Mouse (Mus musculus) ES-E14 (cell line): Measurements from ENCODE around the gene Ptges3l. TPM values are rescaled to one million over a fixed set of nuclear protein-coding genes. Genes with fewer than 3 reads are reported as not detected.
"Not testable (repeated sequence)": the region's sequence is repeated elsewhere in the genome, so short reads cannot be mapped to it uniquely, and the experiment has no call there.

Source experiments
- DNase-seq: peaks from one replicate; pipeline ENCODE4 v3.0.0-alpha.2; 2013; ENCODE audit warnings: low read depth, low spot score
- H3K27ac ChIP-seq: 2 replicates; pipeline ENCODE4 v1.5.1; 2012; ENCODE audit warnings: low read depth, mild to moderate bottlenecking, low read length, moderate library complexity, mixed read lengths; ENCODE audit not compliant: poor library complexity, insufficient read depth, severe bottlenecking
- H3K36me3 ChIP-seq: 2 replicates; pipeline ENCODE4 v1.6.1; 2012; ENCODE audit warnings: mild to moderate bottlenecking, low read length, moderate library complexity, mixed read lengths; ENCODE audit not compliant: control insufficient read depth, poor library complexity, insufficient read depth, severe bottlenecking
- H3K4me1 ChIP-seq, 2 experiments: fragments of 150-350 bp in 1 of 2; sonication (generic) in 1 of 2; 2 replicates each; pipeline ENCODE4 v1.6.1; 2012; ENCODE audit warnings: low read length in 2 of 2, mild to moderate bottlenecking in 1 of 2, mixed read lengths in 1 of 2; ENCODE audit not compliant: control insufficient read depth in 2 of 2, insufficient read depth in 2 of 2, poor library complexity in 1 of 2
- H3K4me3 ChIP-seq, 2 experiments: fragments of 150-350 bp in 1 of 2; sonication (generic) in 1 of 2; 2 replicates each; pipeline ENCODE4 v1.5.1; 2012; ENCODE audit warnings: low read length in 2 of 2, low read depth in 1 of 2, mild to moderate bottlenecking in 1 of 2, mixed read lengths in 1 of 2; ENCODE audit not compliant: insufficient read depth in 1 of 2, poor library complexity in 1 of 2, severe bottlenecking in 1 of 2
- H3K9ac ChIP-seq: 2 replicates; pipeline ENCODE4 v1.6.1; 2012; ENCODE audit warnings: low read depth, mild to moderate bottlenecking, low read length, mixed read lengths; ENCODE audit not compliant: poor library complexity, insufficient read depth, severe bottlenecking
- H3K9me3 ChIP-seq: fragments of 150-350 bp; sonication (generic); 2 replicates; pipeline ENCODE4 v1.6.1; 2012; ENCODE audit warnings: low read depth, mild to moderate bottlenecking, low read length; ENCODE audit not compliant: control insufficient read depth, insufficient read depth
- CHD2 ChIP-seq: IDR thresholded peaks from 2 replicates; pipeline ENCODE4 v1.6.1; 2014; ENCODE audit warnings: mild to moderate bottlenecking, low read depth, low read length, inconsistent platforms
- HCFC1 ChIP-seq: IDR thresholded peaks from 2 replicates; pipeline ENCODE4 v1.6.1; 2012; ENCODE audit warnings: low read length, inconsistent platforms, borderline replicate concordance; ENCODE audit not compliant: insufficient read depth
- MAFK ChIP-seq: IDR thresholded peaks from 2 replicates; pipeline ENCODE4 v1.6.1; 2014; ENCODE audit warnings: mild to moderate bottlenecking, low read depth, low read length, inconsistent platforms; ENCODE audit not compliant: insufficient read depth
- ZC3H11A ChIP-seq: IDR thresholded peaks from 2 replicates; pipeline ENCODE4 v1.6.1; 2012; ENCODE audit warnings: low read depth, mild to moderate bottlenecking, inconsistent platforms, low read length, borderline replicate concordance
- ZNF384 ChIP-seq: IDR thresholded peaks from 2 replicates; pipeline ENCODE4 v1.6.1; 2012; ENCODE audit warnings: low read depth, low read length, inconsistent platforms
- in situ Hi-C, 2 experiments: fragments of 600-800 bp; cut with MboI; formaldehyde crosslinking; loops; one replicate each; pipeline ENCODE4 v1.15.1; 2025; ENCODE audit warnings: low sequenced_read_pairs in 2 of 2, inconsistent platforms in 1 of 2; ENCODE audit not compliant: unreplicated experiment in 2 of 2
- total RNA-seq: library from RNA; depleted of rRNA; stranded (reverse); fragments of 300-350 nt; gene quantifications from 2 replicates; pipeline ENCODE4 v1.2.3, GENCODE M21; 2012

Ptges3l gene
- total RNA-seq, 1 experiment, result 3.2 TPM

DNA sequence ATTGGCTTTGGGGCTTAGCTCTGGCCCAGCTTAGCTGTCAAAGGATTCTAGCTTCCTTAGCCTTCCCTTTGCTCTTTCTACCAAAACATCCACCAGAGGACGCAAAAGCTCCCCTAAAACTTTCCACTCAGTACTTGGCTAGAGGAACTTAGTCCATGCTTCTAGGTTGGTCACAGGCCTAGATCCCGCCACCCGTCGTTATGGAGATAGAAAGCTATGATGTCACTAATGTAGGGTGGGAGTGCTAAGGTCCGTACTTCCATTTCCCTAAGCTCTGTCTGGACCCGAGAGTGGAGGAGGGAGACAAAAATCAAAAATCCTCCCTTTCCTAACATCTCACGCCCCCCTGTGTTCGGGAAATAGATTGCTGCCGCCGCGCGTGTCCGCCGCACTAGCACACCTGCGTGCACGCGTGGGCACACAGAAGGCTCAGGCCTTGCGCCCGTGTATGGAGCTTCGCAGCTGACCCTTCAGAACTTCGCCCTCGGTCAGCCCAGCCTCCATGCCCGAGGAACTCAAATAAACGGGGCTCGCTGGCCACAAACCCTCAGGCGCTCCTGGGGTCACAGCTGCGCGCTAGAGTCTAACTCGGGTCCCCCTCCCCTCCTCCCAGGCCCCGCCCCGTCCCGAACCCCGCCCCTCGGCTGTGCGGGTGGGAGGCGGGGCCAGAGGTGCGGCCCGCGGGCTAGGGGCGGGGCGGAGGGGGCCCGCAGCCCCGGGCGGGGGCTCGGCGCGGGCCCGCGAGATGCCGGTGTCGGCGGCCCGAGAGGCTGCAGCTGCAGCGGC, 42.5 kb upstream of the Ptges3l start:
- no peak overlapping the region for H3K27ac ChIP-seq
- TF ChIP-seq ZC3H11A, result no peak
- 0 out of 2 replicates have a peak, but pooled peaks have one; percentile 15 for TF ChIP-seq HCFC1
- no peak for TF ChIP-seq ZNF384
- TF ChIP-seq MAFK, result no peak
- no peak for TF ChIP-seq CHD2
- in situ Hi-C loops, result no loop called here
- H3K9ac ChIP-seq, result peak overlapping the region; percentile 70
- H3K4me3 ChIP-seq, result peak overlapping the region; percentile 79 to 90
- no peak for DNase-seq
- H3K9me3 ChIP-seq, result no peaks in the 10 kb centered on the region
- H3K36me3 ChIP-seq, result no peaks in the 10 kb centered on the region
- H3K4me1 ChIP-seq, result peaks cover 11 to 27% of the 10 kb centered on the region in 2 experiments

DNA sequence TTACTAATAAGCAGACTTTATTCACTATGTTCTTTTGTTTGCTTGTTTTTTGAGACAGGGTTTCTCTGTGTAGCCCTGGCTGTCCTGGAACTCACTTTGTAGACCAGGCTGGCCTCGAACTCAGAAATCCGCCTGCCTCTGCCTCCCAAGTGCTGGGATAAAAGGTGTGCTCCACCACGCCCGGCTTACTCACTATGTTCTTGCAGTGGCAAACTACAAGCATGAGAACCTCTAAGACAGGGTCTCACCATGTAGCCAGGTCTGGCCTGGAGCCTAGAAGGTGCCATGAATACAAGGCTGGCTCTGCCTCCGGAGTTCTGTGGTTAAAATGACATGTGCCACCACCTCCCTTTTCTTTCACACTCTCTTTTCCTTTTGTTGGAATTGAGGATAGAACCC, 41.4 kb upstream of the Ptges3l start:
- peak overlapping the region; percentile 77 to 79 for H3K4me3 ChIP-seq
- H3K36me3 ChIP-seq, H3K27ac ChIP-seq, in situ Hi-C loops, H3K9me3 ChIP-seq, DNase-seq, H3K9ac ChIP-seq: not testable (repeated sequence)
- peaks cover 11 to 29% of the 10 kb centered on the region in 2 experiments for H3K4me1 ChIP-seq

DNA sequence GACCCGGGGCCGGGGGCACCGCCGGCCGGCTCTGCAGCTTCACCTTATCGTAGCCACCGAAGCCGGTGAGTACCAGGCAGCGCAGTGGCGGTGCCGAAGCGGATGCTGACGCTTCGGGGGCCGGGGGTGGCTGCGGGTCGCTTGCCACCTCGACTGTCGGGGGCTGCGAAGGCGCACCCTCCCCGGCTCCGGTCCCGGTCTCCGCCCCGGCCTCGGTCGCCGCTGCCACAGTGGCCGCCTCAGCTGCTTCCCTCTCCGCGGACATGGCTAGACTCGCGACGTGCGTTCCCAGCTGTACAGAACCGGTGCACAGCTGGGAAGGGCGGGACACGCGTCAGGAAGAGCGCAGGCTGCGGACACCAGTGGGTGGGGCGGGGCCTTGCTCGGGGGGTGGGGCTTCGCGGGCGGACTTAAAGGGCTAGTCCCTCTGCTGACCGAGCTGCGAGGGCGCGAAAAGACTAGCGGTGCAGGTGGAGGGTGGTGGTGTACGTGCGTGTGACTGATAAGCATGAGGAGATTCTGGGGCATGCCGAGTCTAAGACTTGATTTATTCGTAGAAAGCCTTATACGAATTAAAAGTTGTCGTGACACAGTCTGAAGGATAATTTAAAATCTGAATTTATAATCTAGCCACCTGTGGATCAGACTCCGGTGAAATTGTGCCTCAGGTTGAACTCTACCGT, 40.9 kb upstream of the Ptges3l start, which contains the start of gene Vat1:
Vat1 (minus strand) TSS at position 362 of the 683 bp plus-strand sequence.
- Histone ChIP-seq H3K36me3 (peaks cover 14% of the 10 kb centered on the region), H3K9me3 (no peaks in the 10 kb centered on the region), H3K4me3 (peak within 1 kb of the TSS; percentile 77 to 79), H3K27ac (peak within 1 kb of the TSS; percentile 82), H3K9ac (peak within 1 kb of the TSS; percentile 74), H3K4me1 (peaks cover 11 to 29% of the 10 kb centered on the region in 2 experiments)
- DNase-seq, result no peak
- in situ Hi-C loops, result no loop called here
- no peak for TF ChIP-seq ZNF384

DNA sequence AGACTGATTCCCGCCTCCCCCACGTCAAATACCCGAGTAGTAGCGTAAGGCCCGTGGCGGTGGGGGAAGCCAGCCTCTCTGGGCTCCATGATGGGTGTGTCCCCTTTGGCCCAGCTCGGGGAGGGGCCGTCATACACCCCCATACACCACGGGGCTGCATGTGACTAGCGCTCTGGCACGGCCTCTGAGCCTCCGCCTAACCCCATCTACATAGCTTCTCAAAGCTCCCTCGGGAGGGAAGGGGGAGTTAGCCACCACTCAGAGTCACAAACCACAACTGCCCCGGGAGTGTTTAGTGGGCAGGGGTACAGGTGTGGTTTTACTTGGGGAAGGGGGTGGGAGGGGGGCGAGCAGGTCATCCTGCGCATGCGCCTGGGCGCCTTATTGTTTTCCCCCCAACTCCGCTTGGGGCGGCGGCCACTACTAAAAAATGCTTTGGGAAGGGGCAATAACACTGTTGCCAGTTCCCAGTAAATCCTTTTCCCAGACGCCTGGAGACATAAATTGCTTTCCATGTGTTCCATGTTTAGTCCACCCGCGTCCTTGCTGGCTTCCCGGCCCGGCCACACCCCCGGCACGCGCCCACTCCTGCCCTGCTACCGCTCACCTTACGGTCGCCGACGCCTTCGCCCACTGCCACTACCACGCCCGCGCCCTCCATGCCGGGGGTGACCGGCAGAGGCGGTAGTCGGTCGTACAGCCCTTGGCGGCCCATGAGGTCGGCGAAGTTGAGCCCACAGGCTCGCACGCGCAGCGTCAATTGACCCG, 40.2 kb upstream of the Ptges3l start:
- in situ Hi-C loops, result no loop called here
- Histone ChIP-seq H3K4me1 (peaks cover 8 to 30% of the 10 kb centered on the region in 2 experiments; a peak in 3 of 4 replicates), H3K27ac (peak overlapping the region; percentile 82), H3K9me3 (no peaks in the 10 kb centered on the region), H3K36me3 (peaks cover 19% of the 10 kb centered on the region), H3K4me3 (peak overlapping the region; percentile 77 to 79), H3K9ac (peak overlapping the region; percentile 74)
- TF ChIP-seq ZNF384 (no peak), HCFC1 (no peak), MAFK (no peak), ZC3H11A (no peak), CHD2 (no peak)
- no peak for DNase-seq
